Mouse (Mus musculus) testis, adult 2 months (tissue): ENCODE data around the gene Yy2. TPM values are rescaled to one million over a fixed set of nuclear protein-coding genes. Genes with fewer than 3 reads are reported as not detected.

Experiments used
- H3K27ac ChIP-seq: fragments of 200-500 bp; 2 replicates; pipeline ENCODE4 v1.5.1; 2012; ENCODE audit warnings: low read depth, low read length; ENCODE audit not compliant: control insufficient read depth, insufficient read depth
- H3K27me3 ChIP-seq: fragments of 200-500 bp; 2 replicates; pipeline ENCODE4 v1.6.1; 2012; ENCODE audit warnings: mild to moderate bottlenecking, low read length, moderate library complexity; ENCODE audit not compliant: control insufficient read depth, insufficient read depth
- H3K36me3 ChIP-seq: fragments of 200-500 bp; 2 replicates; pipeline ENCODE4 v1.6.1; 2012; ENCODE audit warnings: mild to moderate bottlenecking, low read length; ENCODE audit not compliant: control insufficient read depth, insufficient read depth
- H3K4me1 ChIP-seq: fragments of 200-500 bp; 2 replicates; pipeline ENCODE4 v1.6.1; 2012; ENCODE audit warnings: low read length; ENCODE audit not compliant: control insufficient read depth, insufficient read depth
- H3K4me3 ChIP-seq: fragments of 200-500 bp; 2 replicates; pipeline ENCODE4 v1.5.1; 2012; ENCODE audit warnings: low read depth, mild to moderate bottlenecking, low read length, moderate library complexity, mixed read lengths; ENCODE audit not compliant: control insufficient read depth
- CTCF ChIP-seq: fragments of 200-500 bp; IDR thresholded peaks from 2 replicates; pipeline ENCODE4 v1.5.1; 2012; ENCODE audit warnings: low read depth, mild to moderate bottlenecking, inconsistent platforms, low read length, moderate library complexity; ENCODE audit not compliant: control insufficient read depth, insufficient read depth, insufficient replicate concordance
- POLR2A ChIP-seq: fragments of 200-500 bp; IDR thresholded peaks from 2 replicates; pipeline ENCODE4 v1.6.1; 2012; ENCODE audit warnings: low read depth, mild to moderate bottlenecking, inconsistent platforms, low read length, moderate library complexity; ENCODE audit not compliant: control insufficient read depth
- polyA plus RNA-seq: library from polyadenylated mRNA; depleted of rRNA; stranded (reverse); fragments of >200 nt; gene quantifications from 2 replicates; pipeline ENCODE4 v1.2.3, GENCODE M21; 2012; rRNA removed

Gene Yy2
- polyA plus RNA-seq, 1 experiment = not detected

DNA sequence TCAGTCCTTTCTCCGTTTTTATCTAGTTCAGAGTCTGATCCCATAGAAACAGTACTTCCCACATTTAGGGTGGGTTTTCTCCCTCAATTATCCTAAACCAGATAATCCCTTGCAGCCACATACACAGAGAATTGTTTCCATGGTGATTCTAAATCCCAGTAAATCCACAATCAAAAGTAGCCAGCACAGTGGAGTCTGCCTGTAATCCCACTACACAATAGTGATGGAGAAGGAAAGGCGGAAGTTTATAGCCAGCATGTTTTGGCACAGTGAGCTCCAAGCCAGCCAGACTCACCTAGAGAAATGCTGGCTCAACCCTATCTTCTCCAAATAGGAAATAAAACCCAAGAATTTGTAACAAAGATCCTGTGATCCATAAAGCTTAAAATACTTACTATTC is 25.8 kb upstream of the Yy2 start:
- no peak overlapping the region for H3K4me3 ChIP-seq
- H3K27ac ChIP-seq = no peak overlapping the region
- TF ChIP-seq CTCF (no peak), POLR2A (no peak)
- H3K4me1 ChIP-seq = no peaks in the 10 kb centered on the region
- no peaks in the 10 kb centered on the region for H3K27me3 ChIP-seq
- H3K36me3 ChIP-seq = no peaks in the 10 kb centered on the region

- no peak for TF ChIP-seq CTCF
- TF ChIP-seq POLR2A = no peak
- H3K27ac ChIP-seq = no peak overlapping the region
- no peak overlapping the region for H3K4me3 ChIP-seq
- H3K36me3 ChIP-seq = no peaks in the 10 kb centered on the region
- no peaks in the 10 kb centered on the region for H3K4me1 ChIP-seq
- H3K27me3 ChIP-seq = no peaks in the 10 kb centered on the region
Observed at GRCm38 (mm10) chrX:157587001-157587400, 18.2 kb upstream of the Yy2 start.

- no peaks in the 10 kb centered on the region for H3K36me3 ChIP-seq
Observed at GRCm38 (mm10) chrX:157586397-157586796, 17.6 kb upstream of the Yy2 start.

DNA sequence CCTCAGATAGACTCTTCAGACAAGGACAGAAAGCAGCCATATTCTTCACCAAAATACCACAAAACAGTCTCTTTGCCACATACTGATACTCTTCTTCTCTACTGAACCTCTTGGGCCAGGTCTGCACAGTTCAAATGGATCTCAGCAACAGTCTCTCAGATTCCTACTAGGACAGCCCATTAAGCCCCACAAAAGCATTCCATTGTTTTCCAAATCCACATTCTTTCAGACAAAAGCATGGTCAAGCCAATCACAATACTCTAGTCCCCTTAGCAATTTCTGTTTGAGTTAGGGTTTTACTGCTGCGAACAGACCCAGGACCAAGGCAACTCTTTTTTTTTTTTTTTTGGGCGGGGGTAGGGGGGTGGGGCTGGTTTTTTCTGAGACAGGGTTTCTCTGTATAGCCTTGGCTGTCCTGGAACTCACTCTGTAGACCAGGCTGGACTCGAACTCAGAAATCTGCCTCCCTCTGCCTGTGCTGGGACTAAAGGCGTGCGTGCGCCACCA is 10.4 kb upstream of the Yy2 start:
- H3K27ac ChIP-seq = no peak overlapping the region
- TF ChIP-seq CTCF = no peak
- no peak for TF ChIP-seq POLR2A

More at GRCm38 (mm10) chrX:157586397-157586796, 17.6 kb upstream of the Yy2 start:
- TF ChIP-seq CTCF (no peak), POLR2A (no peak)
- Histone ChIP-seq H3K4me3 (no peak overlapping the region), H3K27ac (no peak overlapping the region), H3K4me1 (no peaks in the 10 kb centered on the region), H3K27me3 (no peaks in the 10 kb centered on the region)

DNA sequence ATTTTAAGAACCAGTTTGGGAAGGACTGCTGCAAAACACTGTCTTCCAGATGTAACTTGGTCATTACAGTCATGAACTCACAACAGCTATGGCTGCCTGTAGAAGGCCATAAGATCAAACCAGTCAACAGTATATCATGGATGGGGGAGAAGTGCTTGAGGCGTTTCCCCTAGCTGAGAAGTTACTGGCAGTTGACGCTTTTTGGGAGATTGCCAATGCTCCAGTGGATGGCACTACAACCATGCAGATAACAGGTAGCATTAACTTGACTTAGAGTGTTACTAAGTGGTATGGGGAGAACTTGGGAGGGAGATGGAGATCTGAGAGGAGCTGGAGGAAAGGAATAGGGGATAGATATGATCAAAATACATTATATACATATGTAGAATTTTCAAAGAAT is 5.9 kb upstream of the Yy2 start:
- TF ChIP-seq CTCF = no peak
- no peak for TF ChIP-seq POLR2A
- Histone ChIP-seq H3K27ac (no peak overlapping the region), H3K4me3 (no peak overlapping the region), H3K4me1 (no peaks in the 10 kb centered on the region), H3K36me3 (no peaks in the 10 kb centered on the region), H3K27me3 (no peaks in the 10 kb centered on the region)

More for the DNA sequence above, 10.4 kb upstream of the Yy2 start:
- Histone ChIP-seq H3K4me1 (no peaks in the 10 kb centered on the region), H3K36me3 (no peaks in the 10 kb centered on the region), H3K4me3 (no peak overlapping the region), H3K27me3 (no peaks in the 10 kb centered on the region)

DNA sequence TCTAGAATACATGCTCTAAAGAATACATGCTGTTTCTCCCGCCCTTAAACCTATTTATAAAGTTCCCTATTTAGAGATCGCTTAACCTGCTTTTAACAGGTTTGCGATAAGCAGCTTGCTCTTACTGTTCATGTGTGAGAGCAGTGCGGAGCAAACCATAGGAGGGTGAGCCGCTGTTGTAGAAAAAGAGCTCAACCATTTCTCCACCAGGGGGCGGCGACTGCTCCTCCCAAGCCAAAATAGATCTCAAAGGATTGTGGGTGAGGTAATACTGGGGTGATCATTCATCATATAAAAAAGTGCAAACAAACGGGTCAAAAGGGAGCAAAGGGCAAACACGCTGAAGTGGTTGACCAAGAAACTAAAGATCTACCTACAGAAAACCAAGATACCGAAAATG is 5.0 kb downstream of the Yy2 start:
- TF ChIP-seq POLR2A (no peak), CTCF (no peak)

GRCm38 (mm10) chrX:157547082-157547481 is 21.7 kb downstream of the Yy2 start:
- Histone ChIP-seq H3K4me3 (no peak overlapping the region), H3K27ac (no peak overlapping the region), H3K4me1 (no peaks in the 10 kb centered on the region), H3K36me3 (no peaks in the 10 kb centered on the region), H3K27me3 (no peaks in the 10 kb centered on the region)
- TF ChIP-seq CTCF (no peak), POLR2A (no peak)

More for the DNA sequence above, 5.0 kb downstream of the Yy2 start:
- H3K27me3 ChIP-seq = no peaks in the 10 kb centered on the region
- no peaks in the 10 kb centered on the region for H3K4me1 ChIP-seq
- no peak overlapping the region for H3K4me3 ChIP-seq
- H3K36me3 ChIP-seq = no peaks in the 10 kb centered on the region
- H3K27ac ChIP-seq = no peak overlapping the region

Other genes starting within 250 kb of the Yy2 start
- gene Phex, start 153.7 kb downstream of the Yy2 start, polyA plus RNA-seq = 0.17 and 0.26 TPM in 2 replicates
- gene Sms, start 76.7 kb downstream of the Yy2 start, polyA plus RNA-seq = 3.0 and 3.4 TPM in 2 replicates
- gene Mbtps2, start 29.7 kb upstream of the Yy2 start, polyA plus RNA-seq = 4.2 and 5.4 TPM in 2 replicates
- 12.0 and 18.5 TPM in 2 replicates for gene Smpx, start 129.9 kb upstream of the Yy2 start, polyA plus RNA-seq
- gene Klhl34, start 249.4 kb upstream of the Yy2 start, polyA plus RNA-seq = not detected in 2 replicates